Mouse (Mus musculus): Measurements from ENCODE around the gene Slc25a44. TPM values are rescaled to one million over a fixed set of nuclear protein-coding genes. Genes with fewer than 3 reads are reported as not detected.
A peak's percentile ranks its signal among the peaks of the same experiment; 100 is the strongest.

Slc25a44 gene
- polyA plus RNA-seq, 1 experiment: 18.5 TPM

GRCm38 (mm10) chr3:88447676-88448183 lies 22.8 kb upstream of the Slc25a44 start:
- TF ChIP-seq CEBPB (IDR thresholded peaks at IDR 0.05; ENCODE audit: low read depth) (no peak), FOSL1 (IDR thresholded peaks at IDR 0.05; ENCODE audit: insufficient read depth, low read length, poor library complexity, severe bottlenecking) (no peak), MYOG (IDR thresholded peaks at IDR 0.05; ENCODE audit: control insufficient read depth, extremely low read depth, insufficient read length) (no peak), USF1 (IDR thresholded peaks at IDR 0.05; ENCODE audit: low read depth) (no peak), MAX (IDR thresholded peaks at IDR 0.05) (no peak), CTCF (IDR thresholded peaks at IDR 0.05; ENCODE audit: control insufficient read depth, insufficient read depth, insufficient read length) (no peak), MYOD1 (IDR thresholded peaks at IDR 0.05; ENCODE audit: control insufficient read depth, insufficient read length, low read depth) (no peak)
- H3K27me3 ChIP-seq (ENCODE audit: control insufficient read depth, insufficient read depth, insufficient read length): no peaks in the 10 kb centered on the region
- H3ac ChIP-seq (ENCODE audit: control insufficient read depth, insufficient read length, low read depth): no peak overlapping the region
- H3K79me2 ChIP-seq (ENCODE audit: control insufficient read depth, insufficient read depth): no peaks in the 10 kb centered on the region
- no peaks in the 10 kb centered on the region for H3K79me3 ChIP-seq (ENCODE audit: low read depth)
- H3K4me3 ChIP-seq (ENCODE audit: insufficient read depth, poor library complexity, severe bottlenecking): no peak overlapping the region
- H3K36me3 ChIP-seq (ENCODE audit: control insufficient read depth, insufficient read depth): no peaks in the 10 kb centered on the region

GRCm38 (mm10) chr3:88446471-88447123 lies 21.7 kb upstream of the Slc25a44 start:
- Histone ChIP-seq H3K27me3 (ENCODE audit: control insufficient read depth, insufficient read depth, insufficient read length) (no peaks in the 10 kb centered on the region), H3K79me3 (ENCODE audit: low read depth) (no peaks in the 10 kb centered on the region), H3K36me3 (ENCODE audit: control insufficient read depth, insufficient read depth) (no peaks in the 10 kb centered on the region), H3K4me3 (ENCODE audit: insufficient read depth, poor library complexity, severe bottlenecking) (no peak overlapping the region), H3ac (ENCODE audit: control insufficient read depth, insufficient read length, low read depth) (no peak overlapping the region), H3K79me2 (ENCODE audit: control insufficient read depth, insufficient read depth) (no peaks in the 10 kb centered on the region)
- no peak for TF ChIP-seq CTCF (IDR thresholded peaks at IDR 0.05; ENCODE audit: control insufficient read depth, insufficient read depth, insufficient read length)

DNA sequence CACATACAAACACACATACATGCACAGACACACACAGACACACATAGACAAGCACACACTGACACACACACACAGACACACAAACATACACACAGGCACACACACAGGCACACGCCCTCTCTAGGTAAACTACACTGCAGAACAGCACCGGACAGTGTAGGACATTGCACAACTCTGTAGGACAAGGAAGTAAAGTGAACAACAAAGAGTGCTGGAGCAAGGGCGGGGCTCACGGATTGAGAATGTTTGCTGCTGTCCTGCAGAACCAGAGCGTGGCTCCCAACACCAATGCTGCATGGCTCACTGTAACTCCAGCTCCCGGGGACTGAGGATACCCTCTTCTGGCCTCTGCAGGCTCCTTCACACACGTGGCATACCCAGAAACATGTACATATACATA lies 17.9 kb upstream of the Slc25a44 start:
- Histone ChIP-seq H3K36me3 (ENCODE audit: control insufficient read depth, insufficient read depth) (no peaks in the 10 kb centered on the region), H3K79me2 (ENCODE audit: control insufficient read depth, insufficient read depth) (no peaks in the 10 kb centered on the region), H3K27me3 (ENCODE audit: control insufficient read depth, insufficient read depth, insufficient read length) (no peaks in the 10 kb centered on the region), H3K79me3 (ENCODE audit: low read depth) (no peaks in the 10 kb centered on the region), H3K4me3 (ENCODE audit: insufficient read depth, poor library complexity, severe bottlenecking) (no peak overlapping the region), H3ac (ENCODE audit: control insufficient read depth, insufficient read length, low read depth) (no peak overlapping the region)
- TF ChIP-seq USF1 (IDR thresholded peaks at IDR 0.05; ENCODE audit: low read depth): no peak
- peak; percentile 56 for TF ChIP-seq CEBPB (IDR thresholded peaks at IDR 0.05; ENCODE audit: low read depth)
- TF ChIP-seq MAX (IDR thresholded peaks at IDR 0.05): no peak
- no peak for TF ChIP-seq MYOG (IDR thresholded peaks at IDR 0.05; ENCODE audit: control insufficient read depth, extremely low read depth, insufficient read length)

DNA sequence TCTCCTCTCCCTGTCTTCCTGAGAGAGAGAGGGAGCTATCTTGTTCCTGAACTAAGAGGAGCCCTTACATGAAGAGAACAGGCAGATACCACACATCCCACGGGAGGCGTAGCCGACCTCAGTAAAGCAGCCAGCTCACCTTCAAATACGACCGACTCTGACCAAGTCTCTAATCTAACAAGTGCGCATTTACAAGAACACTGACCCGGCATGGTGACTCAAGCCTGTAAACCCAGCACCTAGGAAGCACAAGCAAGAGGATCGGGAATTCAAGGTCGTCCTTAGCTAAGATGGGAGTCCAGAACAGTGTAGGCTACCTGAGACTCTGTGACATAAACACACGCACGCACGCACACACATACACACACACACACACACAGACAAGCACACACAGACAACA lies 17.5 kb upstream of the Slc25a44 start:
- TF ChIP-seq MAX (IDR thresholded peaks at IDR 0.05) (no peak), CEBPB (IDR thresholded peaks at IDR 0.05; ENCODE audit: low read depth) (no peak), CTCF (IDR thresholded peaks at IDR 0.05; ENCODE audit: control insufficient read depth, insufficient read depth, insufficient read length) (no peak), FOSL1 (IDR thresholded peaks at IDR 0.05; ENCODE audit: insufficient read depth, low read length, poor library complexity, severe bottlenecking) (no peak), MYOD1 (IDR thresholded peaks at IDR 0.05; ENCODE audit: control insufficient read depth, insufficient read length, low read depth) (no peak), MYOG (IDR thresholded peaks at IDR 0.05; ENCODE audit: control insufficient read depth, extremely low read depth, insufficient read length) (no peak), USF1 (IDR thresholded peaks at IDR 0.05; ENCODE audit: low read depth) (no peak)

DNA sequence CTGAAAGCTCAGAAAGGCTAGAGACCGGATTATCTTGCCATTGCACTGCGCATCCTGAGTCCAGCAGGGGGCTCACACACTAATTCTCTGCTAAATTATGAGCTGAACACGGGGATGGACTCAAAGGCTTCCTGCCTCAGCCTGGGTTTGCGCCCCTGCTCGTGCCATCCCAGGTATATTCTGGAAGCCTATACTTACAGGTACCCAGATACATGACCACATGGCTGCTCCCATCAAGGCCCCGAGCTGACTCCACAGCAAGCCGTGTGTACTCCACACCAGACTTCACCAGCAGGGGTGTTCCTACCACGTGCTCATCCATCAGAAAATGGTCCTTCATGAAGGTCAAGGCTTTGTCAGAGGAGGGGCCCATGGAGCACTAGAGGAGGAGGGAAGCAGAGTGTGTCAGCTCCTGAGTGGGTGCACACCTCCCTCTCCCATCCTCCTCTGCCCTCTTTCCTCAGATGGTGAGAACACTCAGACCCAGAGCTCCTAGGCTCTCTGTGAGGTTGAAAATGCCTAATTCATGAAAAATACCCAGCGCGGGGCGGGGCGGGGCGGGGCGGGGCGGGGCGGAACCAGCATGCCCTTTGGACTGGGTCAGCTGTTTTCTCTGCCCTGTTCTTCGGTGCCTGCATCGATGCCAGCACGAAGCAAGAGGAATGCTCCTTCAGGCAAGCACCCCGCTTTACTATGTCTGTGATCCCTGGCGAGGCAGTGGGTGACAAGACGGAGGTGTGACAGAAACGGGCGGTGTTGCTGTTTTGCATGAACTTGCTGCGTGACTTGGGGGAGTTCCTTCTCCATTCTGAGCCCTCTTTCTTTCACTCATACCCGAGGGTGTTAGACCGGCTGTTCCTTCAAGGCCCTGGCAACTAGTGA lies 15.8 kb upstream of the Slc25a44 start:
- H3ac ChIP-seq (ENCODE audit: control insufficient read depth, insufficient read length, low read depth): peak overlapping the region; percentile 41
- H3K79me3 ChIP-seq (ENCODE audit: low read depth): no peaks in the 10 kb centered on the region
- H3K79me2 ChIP-seq (ENCODE audit: control insufficient read depth, insufficient read depth): no peaks in the 10 kb centered on the region
- H3K36me3 ChIP-seq (ENCODE audit: control insufficient read depth, insufficient read depth): no peaks in the 10 kb centered on the region
- H3K4me3 ChIP-seq (ENCODE audit: insufficient read depth, poor library complexity, severe bottlenecking): no peak overlapping the region
- no peaks in the 10 kb centered on the region for H3K27me3 ChIP-seq (ENCODE audit: control insufficient read depth, insufficient read depth, insufficient read length)
- TF ChIP-seq USF1 (IDR thresholded peaks at IDR 0.05; ENCODE audit: low read depth) (peak; percentile 30), MYOD1 (IDR thresholded peaks at IDR 0.05; ENCODE audit: control insufficient read depth, insufficient read length, low read depth) (no peak), MAX (IDR thresholded peaks at IDR 0.05) (peak; percentile 79)

More for the DNA sequence above, 17.5 kb upstream of the Slc25a44 start:
- Histone ChIP-seq H3K27me3 (ENCODE audit: control insufficient read depth, insufficient read depth, insufficient read length) (no peaks in the 10 kb centered on the region), H3ac (ENCODE audit: control insufficient read depth, insufficient read length, low read depth) (no peak overlapping the region), H3K79me3 (ENCODE audit: low read depth) (no peaks in the 10 kb centered on the region), H3K79me2 (ENCODE audit: control insufficient read depth, insufficient read depth) (no peaks in the 10 kb centered on the region), H3K4me3 (ENCODE audit: insufficient read depth, poor library complexity, severe bottlenecking) (no peak overlapping the region), H3K36me3 (ENCODE audit: control insufficient read depth, insufficient read depth) (no peaks in the 10 kb centered on the region)

DNA sequence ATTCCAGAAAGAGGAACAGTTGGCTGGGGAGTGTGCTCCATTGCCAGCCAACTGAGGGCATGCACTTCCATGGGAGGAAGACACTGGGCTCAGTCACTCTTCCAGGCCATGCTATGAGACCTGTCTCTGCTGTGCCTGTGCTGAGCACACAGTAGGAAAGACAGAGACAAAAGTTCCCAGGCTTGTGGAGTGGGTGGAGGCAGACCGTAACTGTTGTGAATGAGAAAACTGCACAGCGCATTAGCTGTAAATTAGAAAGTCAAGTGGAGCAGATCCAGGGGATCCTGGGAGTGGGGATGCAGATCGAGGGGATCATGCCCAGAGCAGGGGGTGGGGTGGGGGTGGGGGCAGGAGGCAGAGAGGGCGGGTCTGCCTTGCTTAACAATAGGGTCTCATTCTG lies 14.6 kb upstream of the Slc25a44 start:
- no peaks in the 10 kb centered on the region for H3K79me3 ChIP-seq (ENCODE audit: low read depth)
- H3K79me2 ChIP-seq (ENCODE audit: control insufficient read depth, insufficient read depth): no peaks in the 10 kb centered on the region
- no peaks in the 10 kb centered on the region for H3K36me3 ChIP-seq (ENCODE audit: control insufficient read depth, insufficient read depth)
- H3ac ChIP-seq (ENCODE audit: control insufficient read depth, insufficient read length, low read depth): no peak overlapping the region
- H3K27me3 ChIP-seq (ENCODE audit: control insufficient read depth, insufficient read depth, insufficient read length): no peaks in the 10 kb centered on the region
- no peak for TF ChIP-seq USF1 (IDR thresholded peaks at IDR 0.05; ENCODE audit: low read depth)
- no peak for TF ChIP-seq MYOG (IDR thresholded peaks at IDR 0.05; ENCODE audit: control insufficient read depth, extremely low read depth, insufficient read length)
- TF ChIP-seq MYOD1 (IDR thresholded peaks at IDR 0.05; ENCODE audit: control insufficient read depth, insufficient read length, low read depth): no peak
- TF ChIP-seq MAX (IDR thresholded peaks at IDR 0.05): no peak
- TF ChIP-seq FOSL1 (IDR thresholded peaks at IDR 0.05; ENCODE audit: insufficient read depth, low read length, poor library complexity, severe bottlenecking): no peak
- no peak for TF ChIP-seq CTCF (IDR thresholded peaks at IDR 0.05; ENCODE audit: control insufficient read depth, insufficient read depth, insufficient read length)
- no peak for TF ChIP-seq CEBPB (IDR thresholded peaks at IDR 0.05; ENCODE audit: low read depth)
- no peak overlapping the region for H3K4me3 ChIP-seq (ENCODE audit: insufficient read depth, poor library complexity, severe bottlenecking)

Measured in C2C12 (cell line).